Mouse (Mus musculus) brown adipose tissue, adult 24 weeks (tissue): ENCODE results near the gene Pcp4l1. TPM values are rescaled to one million over a fixed set of nuclear protein-coding genes. Genes with fewer than 3 reads are reported as not detected.
"Not testable (repeated sequence)": the region's sequence is repeated elsewhere in the genome, so short reads cannot be mapped to it uniquely, and the experiment has no call there.

Experiments
- H3K27ac ChIP-seq: fragments of 200-500 bp; replicated peaks from 2 replicates; pipeline ENCODE4 v1.5.1; 2012; ENCODE audit warnings: low read depth, mild to moderate bottlenecking, low read length
- H3K4me1 ChIP-seq: fragments of 200-500 bp; 2 replicates; pipeline ENCODE4 v1.6.1; 2012; ENCODE audit warnings: low read length, mixed read lengths; ENCODE audit not compliant: control insufficient read depth, insufficient read depth, insufficient read length
- H3K4me3 ChIP-seq: fragments of 200-500 bp; 2 replicates; pipeline ENCODE4 v1.5.1; 2012; ENCODE audit warnings: low read depth, mild to moderate bottlenecking, low read length, moderate library complexity; ENCODE audit not compliant: insufficient read depth
- polyA plus RNA-seq: library from polyadenylated mRNA; stranded (reverse); fragments of >200 nt; gene quantifications from 2 replicates; pipeline ENCODE4 v1.2.4, GENCODE M21; 2012; ENCODE audit not compliant: missing spikeins, insufficient read depth, insufficient read length

Gene Pcp4l1
- polyA plus RNA-seq, 1 experiment = 4.2 TPM

DNA sequence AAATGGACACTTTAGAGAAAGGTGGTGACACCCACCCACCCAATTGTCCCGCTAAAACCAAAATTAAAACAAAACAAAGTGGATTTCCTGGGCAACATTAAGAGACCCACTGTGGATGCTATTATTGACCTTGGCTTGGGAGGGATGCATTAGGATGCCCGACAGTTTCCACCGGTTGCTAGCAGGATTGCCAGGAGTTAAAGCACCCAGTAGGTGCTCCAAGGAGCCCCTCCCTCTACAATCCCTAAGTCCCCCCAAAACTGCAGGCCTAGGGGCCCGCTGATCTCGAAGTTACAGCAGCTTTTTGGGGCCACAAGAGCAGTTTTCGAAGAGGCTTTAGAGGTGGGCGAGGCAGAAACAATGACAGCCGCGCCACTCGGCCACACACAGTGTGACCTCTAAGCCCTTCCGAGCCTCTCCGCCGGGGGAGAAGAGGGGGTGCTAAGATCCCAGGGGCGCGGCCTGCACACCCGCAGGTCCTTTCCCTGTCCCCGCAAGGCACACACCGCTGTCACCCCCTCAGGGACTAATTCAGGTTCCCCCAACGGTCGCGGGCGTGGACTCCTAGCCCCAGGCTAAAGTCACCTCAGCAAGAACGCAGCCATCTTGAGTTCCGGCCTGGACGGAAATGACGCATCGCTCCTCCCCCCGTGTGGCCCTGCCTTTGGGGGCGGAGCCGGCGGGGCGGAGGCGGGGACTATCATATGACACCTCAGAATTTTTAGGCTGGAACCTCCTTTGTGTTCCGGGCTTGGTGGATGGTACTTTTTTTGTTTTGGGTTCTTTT, 45.9 kb downstream of the Pcp4l1 start, which contains the start of the genes Sdhc and Mpz:
Gene Sdhc, minus strand, starts transcription at position 630 of the 787 bp plus-strand sequence.
Gene Mpz, plus strand, starts transcription at position 738 of the 787 bp plus-strand sequence.
- H3K27ac ChIP-seq = peak within 1 kb of the TSS; percentile 100
- no peaks in the 10 kb centered on the region; the same call in 1 of the 2 replicates for H3K4me1 ChIP-seq
- H3K4me3 ChIP-seq = peak within 1 kb of the TSS; percentile 100

DNA sequence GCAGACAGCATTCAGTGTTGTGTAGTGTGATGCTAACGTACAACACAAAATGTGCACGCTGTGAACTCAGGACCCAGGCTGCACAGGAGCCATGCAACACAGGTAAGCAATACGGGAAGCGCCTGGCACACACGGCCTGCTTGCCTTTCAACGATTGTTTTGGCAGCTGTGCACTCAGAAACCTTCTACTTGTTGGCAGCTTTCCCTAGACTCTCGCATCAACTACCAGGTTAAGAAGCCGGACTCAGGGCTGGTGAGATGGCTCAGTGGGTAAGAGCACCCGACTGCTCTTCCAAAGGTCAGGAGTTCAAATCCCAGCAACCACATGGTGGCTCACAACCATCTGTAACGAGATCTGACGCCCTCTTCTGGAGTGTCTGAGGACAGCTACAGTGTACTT, 53.1 kb downstream of the Pcp4l1 start:
- not testable (repeated sequence) for H3K27ac ChIP-seq, H3K4me1 ChIP-seq, H3K4me3 ChIP-seq

DNA sequence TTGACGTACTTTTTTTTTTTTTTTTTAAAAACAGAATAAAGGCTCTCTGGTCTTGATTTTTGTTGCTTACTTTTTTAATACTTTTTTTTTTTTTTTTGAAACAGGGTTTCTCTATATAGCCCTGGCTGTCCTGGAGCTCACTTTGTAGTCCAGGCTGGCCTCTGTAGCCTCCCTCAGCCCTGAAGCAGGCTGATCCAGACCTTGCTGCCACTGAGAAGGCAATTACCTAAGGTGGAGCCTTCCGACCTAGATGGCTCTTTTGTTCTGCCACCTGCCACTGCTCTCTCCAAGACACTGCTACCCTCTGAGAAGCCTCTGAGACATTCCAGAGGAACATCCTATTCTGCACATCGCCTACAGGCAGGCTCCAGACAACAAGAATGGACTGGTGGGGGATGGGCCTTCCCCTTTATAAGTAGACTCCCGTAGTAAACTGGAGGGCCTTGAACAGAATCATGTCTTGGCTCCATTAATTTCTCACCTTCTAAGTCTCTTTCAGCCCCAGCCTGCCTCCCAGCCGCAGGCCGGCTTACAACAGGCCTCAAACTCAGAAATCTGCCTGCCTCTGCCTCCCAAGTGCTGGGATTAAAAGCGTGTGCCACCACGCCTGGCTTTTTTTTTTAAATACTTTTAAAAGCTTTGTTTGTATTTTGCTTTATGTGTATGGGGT, 58.4 kb downstream of the Pcp4l1 start:
- not testable (repeated sequence) for H3K4me1 ChIP-seq

DNA sequence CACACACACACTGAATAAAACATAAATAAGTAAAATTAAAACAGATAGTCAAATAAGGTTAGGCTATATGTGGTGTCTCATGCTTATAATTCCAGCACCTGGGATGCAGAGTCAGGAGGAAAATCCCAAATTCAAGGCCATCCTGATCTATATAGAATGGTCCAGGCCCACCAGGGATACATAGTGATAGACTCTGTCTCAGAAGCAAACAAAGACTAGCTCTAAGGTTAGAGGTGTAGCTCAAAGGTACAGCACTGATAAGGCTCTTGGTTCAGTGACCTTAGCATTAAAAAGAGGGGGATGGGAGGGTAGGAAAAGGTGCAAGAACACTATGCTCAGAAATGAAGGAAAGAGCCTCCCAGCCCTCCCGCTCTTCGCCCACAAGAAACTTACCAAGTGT, 60.5 kb downstream of the Pcp4l1 start:
- H3K27ac ChIP-seq = no peak overlapping the region
- no peak overlapping the region for H3K4me3 ChIP-seq
- H3K4me1 ChIP-seq = 0 out of 2 replicates have a peak, but pooled peaks cover 3% of the 10 kb centered on the region

More for the DNA sequence above, 58.4 kb downstream of the Pcp4l1 start:
- not testable (repeated sequence) for H3K4me3 ChIP-seq, H3K27ac ChIP-seq

DNA sequence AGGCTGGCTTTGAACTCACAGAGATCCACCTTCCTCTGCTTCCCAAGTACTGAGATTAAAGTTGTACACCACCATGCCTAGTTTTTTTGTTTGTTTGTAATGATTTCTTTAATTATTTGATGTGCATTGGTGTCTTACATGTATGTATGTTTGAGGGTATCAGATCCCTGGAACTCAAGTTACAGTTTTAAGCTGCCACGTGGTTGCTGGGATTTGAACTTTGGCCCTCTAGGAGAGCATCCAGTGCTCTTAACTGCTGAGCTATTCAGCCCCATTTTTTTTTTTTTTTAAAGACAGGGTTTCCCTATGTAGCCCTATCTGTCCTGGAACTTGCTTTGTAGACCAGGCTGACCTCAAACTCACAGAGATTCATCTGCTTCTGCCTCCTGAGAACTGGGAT, 65.1 kb downstream of the Pcp4l1 start:
- Histone ChIP-seq H3K4me1 (0 out of 2 replicates have a peak, but pooled peaks cover 3% of the 10 kb centered on the region), H3K27ac (no peak overlapping the region; the same call in 1 of the 2 replicates), H3K4me3 (no peak overlapping the region)

DNA sequence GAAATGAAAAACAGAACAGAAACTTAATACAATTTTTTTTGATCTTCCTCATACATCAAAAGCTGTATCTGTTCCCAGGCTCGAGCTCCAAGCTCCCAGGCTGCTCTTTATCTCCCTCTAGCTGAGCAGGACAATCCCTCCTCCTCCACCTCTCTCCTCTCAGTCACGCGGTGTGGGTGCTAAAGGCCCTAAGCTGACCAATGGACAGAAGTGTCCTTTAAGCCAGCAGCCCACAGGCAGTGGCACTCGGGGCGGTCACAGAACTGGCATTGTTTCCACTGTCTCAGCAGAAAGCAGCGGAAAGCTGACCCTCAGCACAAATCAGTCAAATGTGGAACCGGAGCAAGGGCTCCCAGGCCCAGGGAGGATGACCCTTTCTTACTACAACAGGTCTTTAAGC, 66.8 kb downstream of the Pcp4l1 start:
- Histone ChIP-seq H3K4me3 (no peak overlapping the region), H3K27ac (no peak overlapping the region), H3K4me1 (0 out of 2 replicates have a peak, but pooled peaks cover 3% of the 10 kb centered on the region)

DNA sequence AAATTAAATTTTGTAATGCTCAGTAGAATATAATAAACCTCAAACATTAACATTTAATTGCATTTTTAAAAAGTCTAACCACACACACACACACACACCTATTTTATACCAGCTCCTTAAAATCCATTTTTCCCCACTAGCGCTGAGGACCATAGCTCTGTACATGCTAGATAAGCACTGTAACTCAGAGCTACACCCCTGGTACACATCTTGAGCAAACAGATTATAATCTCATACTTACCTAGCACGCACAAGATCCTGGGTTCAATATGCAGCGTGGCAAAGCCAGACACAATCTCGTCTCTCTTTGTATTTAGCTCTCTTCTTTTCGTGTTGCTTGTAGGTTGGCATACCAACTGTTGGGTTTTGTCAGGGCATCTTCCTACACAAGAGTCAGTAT, 71.7 kb downstream of the Pcp4l1 start:
- H3K4me3 ChIP-seq = no peak overlapping the region
- H3K4me1 ChIP-seq = no peaks in the 10 kb centered on the region
- H3K27ac ChIP-seq = no peak overlapping the region

Other genes starting within 250 kb of the Pcp4l1 start
- gene Fcgr2b, start 219.7 kb downstream of the Pcp4l1 start, polyA plus RNA-seq = 11.0 and 11.9 TPM in 2 replicates
- gene Fcgr4, start 177.3 kb downstream of the Pcp4l1 start, polyA plus RNA-seq = 2.2 and 3.9 TPM in 2 replicates
- gene Fcgr3, start 131.3 kb downstream of the Pcp4l1 start, polyA plus RNA-seq = 15.9 and 17.1 TPM in 2 replicates
- gene Cfap126, start 82.3 kb downstream of the Pcp4l1 start, polyA plus RNA-seq = 2.6 and 11.0 TPM in 2 replicates
- gene Sdhc, start 45.7 kb downstream of the Pcp4l1 start, polyA plus RNA-seq = 1,219 and 1,267 TPM in 2 replicates
- 4.6 and 5.3 TPM in 2 replicates for gene Mpz, start 45.6 kb downstream of the Pcp4l1 start, polyA plus RNA-seq
- not detected in 2 replicates for gene Nr1i3, start 17.7 kb upstream of the Pcp4l1 start, polyA plus RNA-seq
- 59.3 and 65.5 TPM in 2 replicates for gene Tomm40l, start 26.2 kb upstream of the Pcp4l1 start, polyA plus RNA-seq
- 3.5 and 19.0 TPM in 2 replicates for gene Apoa2, start 28.8 kb upstream of the Pcp4l1 start, polyA plus RNA-seq
- gene Fcer1g, start 38.1 kb upstream of the Pcp4l1 start, polyA plus RNA-seq = 29.3 and 35.1 TPM in 2 replicates
- 0.50 and 1.2 TPM in 2 replicates for gene Adamts4, start 54.2 kb upstream of the Pcp4l1 start, polyA plus RNA-seq
- 1,478 and 1,710 TPM in 2 replicates for gene Ndufs2, start 55.1 kb upstream of the Pcp4l1 start, polyA plus RNA-seq
- 11.3 and 12.1 TPM in 2 replicates for gene B4galt3, start 74.1 kb upstream of the Pcp4l1 start, polyA plus RNA-seq
- gene Ppox, start 84.9 kb upstream of the Pcp4l1 start, polyA plus RNA-seq = 12.3 and 15.2 TPM in 2 replicates
- 11.7 and 14.7 TPM in 2 replicates for gene Usp21, start 91.7 kb upstream of the Pcp4l1 start, polyA plus RNA-seq
- 149 and 183 TPM in 2 replicates for gene Ufc1, start 98.8 kb upstream of the Pcp4l1 start, polyA plus RNA-seq
- 22.3 and 27.1 TPM in 2 replicates for gene Dedd, start 132.9 kb upstream of the Pcp4l1 start, polyA plus RNA-seq
- 41.1 and 62.5 TPM in 2 replicates for gene Nit1, start 149.4 kb upstream of the Pcp4l1 start, polyA plus RNA-seq
- gene Pfdn2, start 149.4 kb upstream of the Pcp4l1 start, polyA plus RNA-seq = 73.2 and 83.7 TPM in 2 replicates
- not detected in 2 replicates for gene Klhdc9, start 164.5 kb upstream of the Pcp4l1 start, polyA plus RNA-seq
- gene Nectin4, start 173.8 kb upstream of the Pcp4l1 start, polyA plus RNA-seq = not detected in 2 replicates
- 2.1 and 3.0 TPM in 2 replicates for gene Arhgap30, start 192.7 kb upstream of the Pcp4l1 start, polyA plus RNA-seq
- 13.1 and 18.2 TPM in 2 replicates for gene Usf1, start 215.0 kb upstream of the Pcp4l1 start, polyA plus RNA-seq
- not detected in 2 replicates for gene Tstd1, start 222.6 kb upstream of the Pcp4l1 start, polyA plus RNA-seq
- gene F11r, start 241.3 kb upstream of the Pcp4l1 start, polyA plus RNA-seq = 42.9 and 45.1 TPM in 2 replicates